Mouse (Mus musculus): ENCODE results near the gene Mmadhc.

Gene Mmadhc

DNA sequence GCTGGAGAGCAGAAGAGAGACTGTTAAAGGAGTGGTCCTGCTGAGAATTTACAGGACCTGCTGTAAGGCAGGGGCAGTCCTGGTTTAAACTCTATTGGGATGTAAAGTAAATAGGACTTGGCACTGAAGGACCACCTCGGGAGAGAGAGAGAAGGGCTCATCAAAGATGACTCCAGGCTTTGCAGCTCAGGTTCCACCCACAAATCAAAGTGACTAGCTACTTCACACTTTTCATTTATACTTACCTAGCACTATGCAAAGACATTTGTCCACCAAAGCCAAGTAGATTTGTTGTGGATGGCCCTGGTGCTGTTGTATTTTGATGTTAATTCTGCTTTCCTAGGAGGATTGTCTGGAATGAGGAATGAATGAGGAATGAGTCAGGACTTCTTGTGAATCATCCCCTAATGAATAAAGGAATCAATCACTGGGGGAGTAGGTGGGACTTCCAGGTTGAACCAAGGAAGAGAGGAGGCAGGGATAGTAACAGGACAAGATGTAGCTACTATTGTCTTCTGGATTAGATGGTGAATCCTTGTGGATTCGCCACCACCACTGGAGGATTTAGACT is 31.3 kb downstream of the Mmadhc start:
- DNase-seq (ENCODE audit: low spot score in 2 of 2), result no peak

DNA sequence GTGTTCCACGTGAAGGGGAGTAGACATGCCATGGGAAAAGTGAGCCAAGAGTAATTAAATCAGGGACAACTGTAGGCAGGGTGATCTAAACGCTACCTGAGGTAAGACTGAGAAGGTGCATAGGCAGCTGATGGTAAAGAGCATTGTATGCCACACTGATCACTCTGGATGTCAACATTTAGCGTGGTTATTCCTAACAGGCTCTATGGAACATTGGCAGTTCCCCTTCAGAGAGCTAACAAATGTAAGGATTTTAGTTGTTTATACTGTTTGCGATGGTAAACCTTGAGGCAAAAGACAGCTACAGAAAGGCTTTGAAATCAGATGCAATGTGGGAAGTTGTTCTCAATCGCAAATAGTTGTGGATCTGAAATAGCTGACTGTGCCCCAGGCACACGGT is 32.5 kb downstream of the Mmadhc start:
- DNase-seq (ENCODE audit: low spot score in 2 of 2), result no peak

DNA sequence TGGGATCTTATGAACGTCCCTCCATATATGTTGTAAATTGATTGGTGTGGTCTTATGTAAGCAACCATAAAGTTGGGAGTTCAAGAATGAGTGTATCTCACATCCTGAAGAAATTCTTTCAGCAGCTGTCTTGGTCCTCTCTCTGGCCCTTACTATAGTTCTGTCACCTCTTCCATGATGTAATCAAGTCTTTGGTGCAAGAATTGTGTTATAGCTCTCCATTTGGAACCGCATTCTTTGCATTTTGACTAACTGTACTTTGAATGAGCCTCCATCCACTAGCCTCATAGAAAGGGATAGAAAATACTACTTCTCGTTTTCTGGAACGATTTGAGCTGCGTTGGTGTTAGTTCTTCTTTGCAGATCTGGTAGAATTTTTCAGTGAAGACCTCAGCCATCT is 41.6 kb downstream of the Mmadhc start:
- DNase-seq (ENCODE audit: low spot score in 2 of 2), result no peak

DNA sequence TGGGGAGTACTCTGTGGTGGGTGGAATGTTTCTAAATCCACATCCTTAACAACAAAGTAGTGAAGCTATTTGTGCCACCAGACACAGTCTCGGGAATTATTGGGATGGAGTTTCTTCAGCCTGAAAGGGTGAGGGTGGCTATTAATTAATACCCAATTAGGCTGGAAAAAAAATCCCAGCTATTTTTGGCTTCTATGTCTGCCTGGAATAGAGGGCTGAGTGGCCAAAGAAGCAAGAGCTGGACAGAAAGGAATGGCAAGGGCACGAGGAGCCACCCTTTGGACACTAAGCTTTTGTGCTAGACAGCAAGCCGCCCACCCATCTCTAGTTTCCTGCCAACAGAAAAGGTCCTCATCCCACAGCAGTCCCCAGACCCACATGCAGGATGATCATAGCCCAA is 48.0 kb downstream of the Mmadhc start:
- no peak for DNase-seq (ENCODE audit: low spot score in 2 of 2)

DNA sequence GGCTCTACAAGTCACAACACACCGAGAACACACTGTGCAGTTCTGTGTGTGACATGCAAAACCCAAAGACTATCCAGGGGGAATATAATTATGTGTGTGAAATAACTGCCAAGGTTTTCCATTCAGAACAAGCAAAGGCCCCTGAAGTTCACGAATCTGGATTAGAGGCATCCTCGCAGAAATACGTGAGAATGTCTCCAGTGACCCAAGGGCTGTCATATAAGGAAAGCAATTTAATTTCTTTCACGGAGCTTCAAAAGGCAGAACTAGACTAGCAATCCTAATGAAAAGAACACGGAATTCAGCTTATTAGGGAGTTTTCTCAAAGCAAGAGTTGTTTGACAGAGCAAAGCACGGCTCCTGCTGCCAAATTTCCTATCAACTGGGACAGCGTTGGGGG is 63.1 kb downstream of the Mmadhc start:
- no peak for DNase-seq (ENCODE audit: low spot score in 2 of 2)

All from frontal cortex, postnatal 10 days (tissue).